Mouse (Mus musculus): ENCODE measurements around the gene Akap13.
"Not testable (repeated sequence)": the region's sequence is repeated elsewhere in the genome, so short reads cannot be mapped to it uniquely, and the experiment has no call there.

The Akap13 gene

GRCm38 (mm10) chr7:75715939-75716338 is 260.6 kb downstream of the Akap13 start:
- DNase-seq (ENCODE audit: low spot score in 2 of 2): no peak

- no peak for DNase-seq (ENCODE audit: low spot score in 2 of 2)
Measured at GRCm38 (mm10) chr7:75717349-75717748, 262.0 kb downstream of the Akap13 start.

GRCm38 (mm10) chr7:75721302-75721701 is 266.0 kb downstream of the Akap13 start:
- DNase-seq (ENCODE audit: low spot score in 2 of 2): no peak

GRCm38 (mm10) chr7:75724012-75724411 is 268.7 kb downstream of the Akap13 start:
- no peak for DNase-seq (ENCODE audit: low spot score in 2 of 2)

- no peak for DNase-seq (ENCODE audit: low spot score in 2 of 2)
Measured at GRCm38 (mm10) chr7:75725899-75726298, 270.6 kb downstream of the Akap13 start.

- no peak for DNase-seq (ENCODE audit: low spot score in 2 of 2)
Measured at GRCm38 (mm10) chr7:75726867-75727266, 271.5 kb downstream of the Akap13 start.

- DNase-seq (ENCODE audit: low spot score in 2 of 2): no peak
Measured at GRCm38 (mm10) chr7:75729652-75730051, 274.3 kb downstream of the Akap13 start.

- no peak for DNase-seq (ENCODE audit: low spot score in 2 of 2)
Measured at GRCm38 (mm10) chr7:75730216-75730615, 274.9 kb downstream of the Akap13 start.

- no peak for DNase-seq (ENCODE audit: low spot score in 2 of 2)
Measured at GRCm38 (mm10) chr7:75731951-75732350, 276.6 kb downstream of the Akap13 start.

- no peak for DNase-seq (ENCODE audit: low spot score in 2 of 2)
Measured at GRCm38 (mm10) chr7:75733166-75733565, 277.8 kb downstream of the Akap13 start.

- no peak for DNase-seq (ENCODE audit: low spot score in 2 of 2)
Measured at GRCm38 (mm10) chr7:75739075-75739725, 283.9 kb downstream of the Akap13 start.

- no peak for DNase-seq (ENCODE audit: low spot score in 2 of 2)
Measured at GRCm38 (mm10) chr7:75744528-75744927, 289.2 kb downstream of the Akap13 start.

- no peak for DNase-seq (ENCODE audit: low spot score in 2 of 2)
Measured at GRCm38 (mm10) chr7:75744978-75745638, 289.8 kb downstream of the Akap13 start.

- not testable (repeated sequence) for DNase-seq (ENCODE audit: low spot score in 2 of 2)
Measured at GRCm38 (mm10) chr7:75745969-75746368, 290.6 kb downstream of the Akap13 start.

GRCm38 (mm10) chr7:75750581-75750980 is 295.2 kb downstream of the Akap13 start:
- no peak for DNase-seq (ENCODE audit: low spot score in 2 of 2)

GRCm38 (mm10) chr7:75751161-75751803 is 295.9 kb downstream of the Akap13 start:
- DNase-seq (ENCODE audit: low spot score in 2 of 2): no peak

- no peak for DNase-seq (ENCODE audit: low spot score in 2 of 2)
Measured at GRCm38 (mm10) chr7:75752442-75753191, 297.3 kb downstream of the Akap13 start.

- no peak for DNase-seq (ENCODE audit: low spot score in 2 of 2)
Measured at GRCm38 (mm10) chr7:75753192-75753783, 298.0 kb downstream of the Akap13 start.

- no peak for DNase-seq (ENCODE audit: low spot score in 2 of 2)
Measured at GRCm38 (mm10) chr7:75754587-75755499, 299.5 kb downstream of the Akap13 start.

- no peak for DNase-seq (ENCODE audit: low spot score in 2 of 2)
Measured at GRCm38 (mm10) chr7:75755861-75756449, 300.6 kb downstream of the Akap13 start.
